Mouse (Mus musculus): ENCODE measurements at regions not wholly inside any gene's neighbourhood (a gene's known extent, or its start where the extent isn't known, plus 50 kb on each side); places are given as distances from the start of the nearest gene placed in this dataset.

- no peak for TF ChIP-seq CTCF (IDR thresholded peaks at IDR 0.05; ENCODE audit: low read depth)
- TF ChIP-seq EP300 (IDR thresholded peaks at IDR 0.05; ENCODE audit: low read depth) = no peak
These were observed 144.2 kb upstream of the A430005L14Rik start for GRCm38 (mm10) chr4:153812866-153813265.
